Mouse (Mus musculus) urinary bladder, postnatal 10 days (tissue): ENCODE measurements around the gene Vps13a.

Experiments
- DNase-seq: peaks from one replicate; pipeline ENCODE4 v3.0.0; 2022; ENCODE audit warnings: low spot score

Gene Vps13a

DNA sequence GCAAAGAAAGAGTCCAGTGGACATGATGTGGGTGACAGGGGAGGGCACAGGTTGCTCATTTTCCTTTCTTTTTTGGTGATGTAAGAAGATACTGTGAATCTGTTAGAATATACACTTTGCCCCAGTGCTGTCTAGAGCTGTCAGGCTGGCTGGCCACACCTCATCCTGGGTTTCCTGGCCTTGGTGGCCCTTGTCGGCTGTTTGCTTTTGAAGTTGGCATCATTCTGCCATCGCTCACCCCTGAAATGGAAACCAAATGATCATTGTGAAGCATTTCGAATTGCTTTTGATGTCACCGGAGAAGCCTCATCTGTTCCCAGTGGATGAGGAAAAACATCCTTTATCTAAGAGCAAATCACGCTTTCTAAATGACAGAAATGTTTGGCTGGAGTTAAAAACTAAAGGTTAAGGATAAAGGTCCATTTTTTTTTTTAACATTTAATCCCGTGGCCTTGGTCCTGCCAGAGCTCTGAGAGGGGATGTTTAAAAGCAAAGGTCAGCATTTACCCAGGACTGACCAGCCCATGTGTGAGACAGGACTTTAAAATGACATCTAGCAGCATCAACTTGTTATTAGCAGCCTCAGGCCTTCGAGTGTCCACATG, 201.0 kb downstream of the Vps13a start:
- no peak for DNase-seq

DNA sequence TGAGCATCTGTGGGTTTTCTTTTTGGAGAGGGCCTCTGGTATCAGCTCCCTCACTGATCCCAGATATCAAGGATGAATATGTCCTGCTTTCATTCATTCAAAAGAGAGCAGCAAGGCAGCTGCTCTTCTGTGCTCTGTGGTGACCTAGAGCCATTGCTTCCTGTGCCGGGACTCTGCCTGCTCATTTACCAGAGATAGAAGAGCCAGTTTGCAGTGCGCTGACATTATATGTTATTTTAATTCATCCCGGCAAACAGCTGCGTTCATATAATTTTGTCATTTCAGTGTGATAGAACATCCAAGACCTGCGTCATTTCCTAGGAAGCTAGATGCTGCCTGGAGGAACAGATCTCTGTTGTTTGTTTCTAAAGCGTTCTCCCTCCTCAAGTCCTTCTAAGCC, 203.9 kb downstream of the Vps13a start:
- DNase-seq: no peak
